Mouse (Mus musculus) gonadal fat pad, adult 2 months (tissue): ENCODE data around the gene Col23a1. TPM values are rescaled to one million over a fixed set of nuclear protein-coding genes. Genes with fewer than 3 reads are reported as not detected.

ENCODE experiments used
- DNase-seq: peaks from one replicate; pipeline ENCODE4 v3.0.0-alpha.2; 2012; ENCODE audit warnings: low read depth
- polyA plus RNA-seq: library from polyadenylated mRNA; depleted of rRNA; stranded (reverse); fragments of >200 nt; gene quantifications from 2 replicates; pipeline ENCODE4 v1.2.3, GENCODE M21; 2012

Col23a1 gene
- polyA plus RNA-seq, 1 experiment = 8.0 TPM

GRCm38 (mm10) chr11:51388892-51389340 lies 99.2 kb downstream of the Col23a1 start:
- DNase-seq = no peak

- no peak for DNase-seq
Observed at GRCm38 (mm10) chr11:51389763-51390162, 100.0 kb downstream of the Col23a1 start.

- no peak for DNase-seq
Observed at GRCm38 (mm10) chr11:51390521-51390920, 100.8 kb downstream of the Col23a1 start.

DNA sequence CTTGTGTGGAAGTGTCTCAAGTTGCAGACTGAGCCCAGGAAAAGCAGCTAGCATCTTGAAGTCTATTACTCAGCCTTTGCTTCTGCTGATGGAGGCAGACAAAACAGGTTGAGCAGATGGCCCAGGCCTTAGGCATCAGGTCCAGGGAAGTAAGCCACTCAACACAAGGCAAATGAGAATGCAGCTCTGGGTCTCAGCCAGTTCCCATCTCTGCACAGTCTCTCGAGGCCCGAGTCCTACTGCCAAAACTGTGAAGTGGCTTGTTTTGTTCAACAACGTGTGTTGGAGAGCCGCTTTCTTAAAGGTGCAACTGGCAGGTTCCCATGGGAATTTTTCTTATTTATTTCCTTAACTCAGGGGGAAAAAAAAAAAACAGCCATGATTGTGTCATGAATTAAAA lies 101.8 kb downstream of the Col23a1 start:
- no peak for DNase-seq

DNA sequence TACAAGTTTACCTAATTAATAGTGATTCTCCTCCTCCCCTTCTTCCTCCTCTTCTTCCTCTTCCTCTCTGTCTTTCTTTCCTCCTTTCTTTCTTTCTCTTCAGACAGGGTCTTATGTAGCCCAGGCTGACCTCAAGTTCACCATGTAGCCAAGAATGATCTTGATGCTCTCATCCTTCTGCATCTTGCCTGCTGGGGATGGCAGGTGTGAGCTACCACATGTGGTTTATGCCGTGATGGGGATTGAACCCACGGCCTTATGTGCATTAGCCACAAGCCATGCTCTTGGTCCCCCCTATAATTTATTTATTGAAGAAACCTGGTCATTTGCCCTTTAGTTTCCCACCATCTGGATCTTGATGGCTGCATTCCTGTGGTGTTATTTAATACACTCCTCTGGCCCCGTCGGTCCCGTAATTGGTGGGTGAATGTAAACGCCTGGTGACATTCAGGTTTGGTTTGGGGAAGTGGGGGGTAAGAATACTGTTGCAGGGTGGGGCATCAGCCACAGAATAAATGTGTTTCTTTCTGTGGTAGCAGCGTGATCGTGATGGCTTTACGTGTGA lies 104.7 kb downstream of the Col23a1 start:
- no peak for DNase-seq

DNA sequence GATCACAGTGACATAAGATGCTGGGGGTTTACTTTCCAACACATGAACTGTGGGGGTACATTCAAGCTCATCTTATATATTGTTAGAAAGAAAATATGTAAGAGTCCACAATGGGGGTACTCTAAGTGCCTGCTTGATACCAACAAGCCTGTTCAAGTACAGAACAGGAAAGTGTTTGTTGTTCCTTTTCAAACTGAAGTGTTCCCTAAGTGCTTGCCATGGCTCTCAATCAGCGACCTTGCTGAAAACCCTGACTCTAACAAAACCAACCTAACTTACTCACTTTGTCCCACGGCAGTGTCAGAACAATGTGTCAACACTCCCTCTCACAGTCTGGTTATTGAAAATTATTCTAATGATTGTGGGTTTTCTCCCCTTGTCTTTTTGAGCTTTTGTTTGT lies 106.7 kb downstream of the Col23a1 start:
- DNase-seq = no peak

DNA sequence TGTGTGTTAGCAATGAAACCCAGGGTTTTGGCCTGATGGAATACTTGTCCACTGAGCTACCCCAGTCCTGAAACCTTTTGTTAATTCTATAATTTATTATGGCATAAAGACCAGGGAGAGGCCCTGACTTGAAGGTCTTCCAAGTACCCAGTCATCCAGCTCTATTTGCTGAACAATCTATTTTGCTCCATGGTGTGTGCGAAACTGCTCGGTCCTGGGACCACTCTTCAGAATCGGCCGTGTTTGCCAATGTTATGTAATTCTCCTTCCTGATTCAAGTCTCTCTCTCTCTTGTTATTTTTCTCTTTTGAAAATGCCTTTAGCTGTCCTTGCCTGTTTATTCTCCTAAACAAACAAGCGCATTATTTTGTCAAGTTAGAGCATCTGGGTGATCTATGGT lies 108.4 kb downstream of the Col23a1 start:
- no peak for DNase-seq

GRCm38 (mm10) chr11:51400356-51400755 lies 110.6 kb downstream of the Col23a1 start:
- no peak for DNase-seq

DNA sequence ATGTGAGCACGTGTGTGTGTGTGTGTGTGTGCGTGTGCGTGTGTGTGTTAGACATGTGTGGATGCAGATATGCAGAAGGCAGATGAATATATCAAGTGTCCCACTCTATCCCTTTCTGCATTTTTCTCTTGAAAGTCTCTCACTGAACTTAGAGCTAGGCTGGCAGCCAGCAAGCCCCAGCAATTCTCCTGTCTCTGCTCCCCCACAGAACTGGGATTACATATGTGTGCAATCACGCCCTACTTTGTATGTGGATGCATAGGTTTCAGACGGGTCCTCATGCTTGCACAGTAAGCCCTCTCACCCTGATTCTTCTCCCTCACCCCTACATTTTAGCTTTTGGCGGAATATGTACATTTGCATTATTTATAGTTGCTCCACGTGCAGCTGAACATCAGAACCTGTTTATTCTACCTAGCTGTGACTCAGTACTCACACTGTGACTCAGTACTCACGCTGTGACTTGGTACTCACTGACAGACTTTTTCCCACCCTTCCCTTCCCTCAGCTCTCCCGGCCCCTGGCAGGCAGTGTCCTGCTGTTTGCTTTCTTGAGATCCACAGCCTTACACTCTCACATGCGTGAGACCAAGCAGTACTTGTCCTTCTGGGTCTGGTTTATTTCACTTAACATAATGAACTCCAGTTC lies 111.9 kb downstream of the Col23a1 start:
- DNase-seq = no peak

DNA sequence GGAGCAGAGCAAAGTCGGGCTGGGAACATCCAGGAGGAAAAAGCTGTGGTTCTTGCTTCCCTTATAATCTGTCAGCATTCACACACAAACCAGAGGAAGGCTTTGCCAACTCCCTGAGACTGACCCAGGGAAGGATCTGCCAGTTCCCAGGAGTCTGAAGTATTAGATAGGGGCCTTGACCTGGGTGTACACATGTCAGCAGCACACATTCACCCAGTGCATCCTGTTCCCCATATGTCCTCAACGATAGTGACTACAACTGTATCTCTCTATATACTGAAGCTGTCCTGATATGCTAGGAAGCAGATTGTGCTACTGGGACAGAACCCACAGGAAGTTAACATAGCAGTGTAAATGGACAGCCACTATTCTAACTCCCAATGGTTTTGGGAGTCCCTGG lies 114.2 kb downstream of the Col23a1 start:
- DNase-seq = no peak

DNA sequence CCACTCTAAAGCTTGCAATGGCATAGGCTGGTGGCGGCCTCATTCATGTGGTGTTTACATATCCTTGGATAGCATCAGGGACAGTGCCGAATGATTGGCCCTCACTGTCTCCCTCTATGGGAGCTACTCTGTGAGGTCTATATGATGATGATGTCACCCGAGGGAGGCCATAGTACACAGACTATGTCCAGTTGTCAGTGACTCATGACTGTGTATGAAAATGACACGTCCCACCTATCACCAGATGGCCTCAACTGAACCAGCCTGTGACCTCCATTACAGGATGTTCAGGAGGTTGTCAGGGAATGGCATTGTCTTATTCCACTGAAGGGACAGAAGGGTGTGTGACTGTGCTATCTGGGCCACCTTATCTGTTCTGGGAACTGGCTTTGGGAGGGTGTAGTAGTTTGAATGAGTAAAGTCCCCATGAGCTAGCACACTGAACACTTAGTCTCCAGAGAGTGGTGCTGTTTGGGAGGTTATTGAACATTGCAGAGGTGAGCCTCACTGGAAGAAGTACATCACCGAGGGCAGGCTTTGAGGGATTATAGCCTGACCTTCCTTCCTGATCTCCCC lies 115.2 kb downstream of the Col23a1 start:
- no peak for DNase-seq

GRCm38 (mm10) chr11:51406531-51406930 lies 116.8 kb downstream of the Col23a1 start:
- no peak for DNase-seq

DNA sequence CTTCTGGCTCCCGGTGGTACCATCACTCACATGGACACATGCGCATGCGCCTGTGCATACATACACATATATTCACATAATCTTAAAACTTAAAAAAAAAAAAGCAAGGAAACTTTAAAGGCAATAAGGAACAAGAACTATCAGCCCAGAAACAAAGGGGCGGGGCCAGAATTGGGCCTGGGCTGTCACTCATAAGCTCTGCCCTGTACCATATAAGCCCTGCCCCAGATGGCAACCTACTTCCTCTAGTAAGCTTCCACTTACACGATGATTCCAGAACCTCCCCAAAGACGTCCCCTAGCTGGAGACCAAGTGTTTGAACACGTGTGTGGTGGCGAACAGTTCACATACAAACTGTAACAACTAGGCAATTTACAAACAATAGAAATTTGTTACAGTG lies 117.6 kb downstream of the Col23a1 start:
- DNase-seq = no peak

- no peak for DNase-seq
Observed at GRCm38 (mm10) chr11:51410771-51411170, 121.1 kb downstream of the Col23a1 start.

DNA sequence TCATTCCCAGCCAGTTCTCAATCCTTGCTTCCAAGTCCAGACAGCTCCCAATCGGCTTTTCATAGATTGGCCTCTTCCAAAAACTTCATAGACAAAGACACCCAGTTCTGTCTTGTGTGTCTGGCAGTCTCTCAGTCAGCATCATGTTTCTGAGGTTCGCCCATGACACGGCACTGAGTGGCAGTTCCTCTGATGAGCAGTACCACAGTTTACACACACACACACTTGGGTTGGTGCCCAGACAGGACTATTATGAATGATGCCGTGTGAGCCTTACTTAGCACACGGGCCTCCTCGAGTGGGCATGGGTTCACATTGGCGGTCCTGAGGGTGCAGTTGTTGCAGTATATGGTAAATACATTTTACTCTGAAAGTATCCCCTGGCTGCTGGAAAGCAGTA lies 124.8 kb downstream of the Col23a1 start:
- no peak for DNase-seq

- no peak for DNase-seq
Observed at GRCm38 (mm10) chr11:51415049-51415688, 125.4 kb downstream of the Col23a1 start.

- DNase-seq = no peak
Observed at GRCm38 (mm10) chr11:51418807-51419206, 129.1 kb downstream of the Col23a1 start.

DNA sequence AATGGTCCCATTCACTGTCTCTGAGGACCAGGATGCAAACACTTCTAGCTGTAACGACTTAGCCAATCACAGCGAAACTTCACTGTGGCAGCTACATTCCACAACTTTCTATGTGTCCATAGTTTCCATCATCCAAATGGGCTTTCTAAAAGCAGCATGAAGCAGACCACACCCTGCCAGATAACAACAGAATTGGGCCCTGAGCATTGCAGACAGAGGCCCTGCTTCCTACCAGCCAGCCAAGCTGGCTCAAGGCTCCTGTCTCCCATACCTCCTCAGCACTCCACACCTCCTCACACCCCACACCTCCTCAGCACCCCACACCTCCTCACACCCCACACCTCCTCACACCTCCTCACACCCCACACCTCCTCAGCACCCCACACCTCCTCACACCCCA lies 132.2 kb downstream of the Col23a1 start:
- DNase-seq = no peak

GRCm38 (mm10) chr11:51422713-51423112 lies 133.0 kb downstream of the Col23a1 start:
- no peak for DNase-seq

DNA sequence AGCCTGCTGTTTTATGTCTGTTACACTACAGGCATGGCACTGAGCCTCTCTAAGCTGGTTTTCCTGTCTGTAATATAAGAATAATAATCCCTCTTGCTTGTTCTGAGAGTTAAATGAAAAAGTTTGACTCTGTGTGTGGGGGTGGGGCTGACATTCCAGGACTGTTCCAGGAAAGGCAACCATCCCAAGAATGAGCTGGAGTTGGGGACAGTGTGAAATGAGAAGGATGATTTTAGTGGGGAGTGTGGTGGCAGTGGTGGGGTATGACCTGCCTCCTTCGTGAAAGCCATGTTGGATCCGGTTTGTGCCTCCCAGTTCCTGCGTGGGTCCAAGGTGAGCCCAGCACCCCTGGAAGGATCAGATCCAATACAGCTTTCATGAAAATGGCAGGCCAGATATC lies 136.4 kb downstream of the Col23a1 start:
- DNase-seq = no peak

DNA sequence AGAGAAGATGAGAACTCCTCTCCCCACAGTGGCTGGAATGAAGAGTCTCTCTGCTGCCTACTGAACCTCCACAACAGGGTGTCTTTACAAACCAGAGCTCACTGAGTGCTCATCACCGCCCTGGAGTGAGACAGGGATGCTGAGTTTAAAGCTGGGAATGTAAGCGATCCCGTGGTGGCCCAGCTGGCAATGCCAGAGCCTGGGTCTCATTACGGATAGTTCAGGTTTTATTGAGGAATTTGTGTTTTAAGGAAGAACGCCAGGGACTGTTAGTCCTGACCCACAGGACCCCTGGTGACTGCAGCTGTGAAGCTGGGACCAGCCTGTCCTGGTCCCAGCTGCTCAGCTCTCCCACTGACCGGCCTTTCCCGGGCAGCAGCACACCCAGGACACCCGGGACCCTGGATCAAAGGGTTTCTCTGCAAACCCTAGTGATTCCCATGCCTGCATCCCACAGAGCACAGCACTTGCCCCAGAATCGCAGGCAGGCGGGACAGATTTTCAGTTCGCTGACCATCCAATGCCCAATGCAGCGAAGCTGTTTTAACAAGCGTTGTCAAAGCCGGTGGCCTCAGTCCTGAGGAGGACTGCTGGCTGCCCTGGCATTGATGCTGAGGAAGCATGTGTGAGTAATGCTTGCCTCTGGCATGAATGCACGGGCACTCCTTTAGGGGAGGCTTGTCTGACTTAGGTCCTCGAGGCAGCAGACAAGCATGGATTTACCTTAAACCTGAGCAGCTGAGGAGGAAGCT lies 139.9 kb downstream of the Col23a1 start:
- no peak for DNase-seq

GRCm38 (mm10) chr11:51430180-51430578 lies 140.5 kb downstream of the Col23a1 start:
- DNase-seq = no peak
